Mouse (Mus musculus) kidney, adult 9 months (tissue): ENCODE measurements at regions not wholly inside any gene's neighbourhood (a gene's known extent, or its start where the extent isn't known, plus 50 kb on each side); places are given as distances from the start of the nearest gene placed in this dataset.

Source experiments
- DNase-seq: peaks from one replicate; pipeline ENCODE4 v3.0.0; 2022

DNA sequence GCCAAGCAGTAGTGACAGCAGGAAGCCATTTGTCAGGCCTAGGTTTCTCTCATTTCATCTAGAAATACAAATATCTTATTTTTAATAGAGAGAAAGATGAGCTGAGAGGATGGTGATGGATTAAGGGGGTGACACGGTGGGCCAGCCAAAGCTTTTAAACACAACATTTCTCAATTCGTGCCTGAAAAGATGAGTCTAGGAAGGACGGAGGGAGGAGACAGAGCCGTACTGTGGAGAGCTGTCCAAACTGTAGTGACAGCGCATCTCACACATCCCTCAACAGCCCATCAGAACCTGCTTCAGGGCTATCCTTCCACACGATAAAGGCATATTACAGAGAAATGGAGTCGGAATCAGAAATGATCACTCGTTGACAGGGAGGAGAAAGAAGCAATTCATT, 848.0 kb downstream of the Slc4a3 start:
- no peak for DNase-seq

- no peak for DNase-seq
Measured at GRCm38 (mm10) chr1:76402854-76403253, 856.8 kb downstream of the Slc4a3 start.

DNA sequence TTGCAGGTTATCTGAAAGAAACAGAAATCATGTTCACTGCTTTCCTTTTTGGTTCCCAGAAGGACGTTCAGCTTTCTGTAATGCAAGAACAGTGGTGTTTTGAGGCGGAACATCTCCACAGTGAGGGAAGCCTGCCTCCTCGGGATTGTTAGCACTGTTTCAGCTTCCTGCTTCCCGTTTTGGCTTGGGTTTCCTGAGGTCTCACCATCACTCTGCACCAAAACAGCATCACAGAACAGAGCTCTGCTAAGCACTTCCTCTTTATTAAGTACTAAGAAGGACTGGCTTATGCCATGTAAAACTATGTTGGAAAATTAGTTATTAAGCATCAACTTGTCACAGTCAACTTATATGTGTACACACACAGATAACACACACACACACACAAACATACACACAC, 857.9 kb downstream of the Slc4a3 start:
- DNase-seq: no peak

DNA sequence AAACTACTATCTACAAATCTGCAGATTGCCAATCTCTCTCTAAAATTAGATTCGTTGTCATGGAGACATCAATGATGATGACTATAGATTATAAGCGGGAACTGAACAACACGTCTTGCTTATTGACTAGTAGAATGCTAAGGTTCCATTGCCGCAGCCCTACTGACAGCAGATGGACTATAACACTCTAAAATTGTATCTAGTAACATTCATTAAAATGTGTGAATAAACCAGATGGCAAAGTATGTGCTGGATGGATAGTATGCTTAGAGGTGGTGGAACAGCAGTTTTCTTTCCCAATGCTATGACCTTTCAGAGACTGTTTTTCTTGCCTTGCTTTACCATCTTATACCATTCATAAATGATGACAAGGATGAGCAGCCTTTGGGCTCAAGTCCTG, 864.7 kb downstream of the Slc4a3 start:
- DNase-seq: no peak

GRCm38 (mm10) chr1:76420525-76420924, 874.5 kb downstream of the Slc4a3 start:
- DNase-seq: no peak

- DNase-seq: no peak
Measured at GRCm38 (mm10) chr1:76427439-76427838, 881.4 kb downstream of the Slc4a3 start.

- no peak for DNase-seq
Measured at GRCm38 (mm10) chr1:76430041-76430610, 884.1 kb downstream of the Slc4a3 start.

DNA sequence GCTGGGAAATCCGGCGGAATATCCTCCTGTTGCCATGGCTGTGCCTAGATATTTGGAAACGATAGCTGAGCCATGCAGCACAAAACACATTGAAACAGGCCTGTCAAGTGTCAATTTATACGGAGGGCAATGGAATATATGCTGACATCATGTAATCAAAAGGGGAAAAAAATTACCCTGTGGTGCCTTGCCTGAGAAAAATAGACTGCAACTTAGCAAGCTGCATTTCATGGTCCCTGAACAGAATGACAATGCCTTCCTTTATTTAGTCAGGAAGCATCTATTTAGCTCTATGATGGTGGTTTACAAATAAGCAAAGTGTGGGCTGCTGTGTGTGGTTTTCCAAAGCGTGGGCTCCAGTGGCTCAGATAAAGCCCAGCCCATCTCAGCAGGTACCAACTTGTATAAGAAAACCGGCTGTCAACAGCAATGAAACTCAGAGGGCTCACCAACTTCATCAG, 887.4 kb downstream of the Slc4a3 start:
- DNase-seq: no peak

DNA sequence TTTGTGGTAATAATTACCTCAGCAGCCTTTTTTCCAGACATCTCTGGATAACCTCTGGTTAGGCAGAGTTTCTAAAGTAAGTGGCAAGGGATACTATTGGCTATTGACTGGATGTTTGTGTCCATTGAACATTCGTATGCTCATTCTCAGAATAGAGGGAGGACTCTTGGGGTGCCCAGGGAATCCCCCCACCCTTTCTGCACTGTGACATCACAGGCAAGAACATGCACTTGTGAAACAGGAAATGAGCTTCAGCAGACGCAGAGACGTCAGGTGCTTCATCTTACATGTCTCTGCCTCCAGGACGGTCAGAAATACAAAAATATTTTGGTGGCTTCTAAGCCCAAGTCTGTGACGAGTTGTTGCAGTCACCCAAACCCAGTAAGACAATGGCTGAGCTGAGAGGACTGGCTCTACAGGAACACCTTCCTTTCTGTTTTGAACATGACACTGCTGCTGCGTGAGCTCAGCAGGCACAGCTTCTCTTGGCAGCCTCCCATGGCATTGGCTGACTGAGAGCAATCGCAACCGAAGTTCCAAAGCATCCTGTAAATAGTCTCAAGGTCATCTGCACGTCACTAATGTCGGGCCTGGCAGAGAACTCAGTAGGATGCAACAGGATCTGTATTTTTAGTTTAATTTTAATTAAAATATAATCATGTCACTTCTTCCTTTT, 904.6 kb downstream of the Slc4a3 start:
- DNase-seq: no peak

DNA sequence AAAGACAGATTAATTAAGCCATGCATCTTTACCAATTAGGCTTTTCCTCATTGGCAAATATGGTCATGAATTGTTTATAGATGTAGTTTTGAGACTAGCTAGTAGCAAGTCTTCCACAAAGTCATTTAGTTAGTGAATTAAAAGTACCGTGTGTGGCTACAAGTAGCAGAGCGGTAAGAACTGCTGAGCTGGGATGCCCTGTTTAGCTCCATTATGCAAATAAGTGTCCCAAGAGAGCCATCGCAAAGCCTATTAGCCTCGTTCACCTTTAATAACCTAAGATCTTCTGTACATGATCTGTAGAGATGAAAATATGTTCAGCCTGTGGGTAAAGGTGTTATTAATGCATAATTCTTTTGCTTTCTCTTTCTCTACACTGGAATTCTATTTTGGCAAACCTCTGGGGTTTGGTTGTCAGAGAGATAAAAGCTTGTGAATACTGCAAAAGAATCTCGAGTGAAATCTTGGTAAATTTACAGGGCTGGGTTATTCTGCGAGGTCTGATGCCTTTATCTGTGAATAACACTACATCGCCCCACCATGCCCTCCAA, 907.2 kb downstream of the Slc4a3 start:
- no peak for DNase-seq

GRCm38 (mm10) chr1:76466562-76466961, 920.5 kb downstream of the Slc4a3 start:
- no peak for DNase-seq

DNA sequence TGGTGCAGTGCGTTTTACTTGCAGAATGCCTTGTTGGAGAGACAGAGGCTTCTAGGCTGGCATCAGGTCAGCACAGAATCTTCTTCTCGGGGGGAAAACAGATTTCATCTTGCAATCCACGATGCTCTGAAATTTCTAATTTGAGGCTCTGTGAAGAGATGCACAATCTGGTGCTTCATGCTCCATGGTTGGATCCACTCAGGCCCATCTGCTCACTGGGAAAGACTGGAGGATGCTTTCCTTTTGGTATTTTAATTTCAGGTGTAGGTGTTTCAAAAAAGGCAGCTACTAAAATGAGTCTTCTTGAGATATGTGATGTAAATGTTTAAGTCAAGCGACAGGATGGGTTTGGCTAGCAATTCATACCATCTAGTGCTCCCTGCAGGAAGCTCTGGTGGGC, 938.1 kb downstream of the Slc4a3 start:
- no peak for DNase-seq

DNA sequence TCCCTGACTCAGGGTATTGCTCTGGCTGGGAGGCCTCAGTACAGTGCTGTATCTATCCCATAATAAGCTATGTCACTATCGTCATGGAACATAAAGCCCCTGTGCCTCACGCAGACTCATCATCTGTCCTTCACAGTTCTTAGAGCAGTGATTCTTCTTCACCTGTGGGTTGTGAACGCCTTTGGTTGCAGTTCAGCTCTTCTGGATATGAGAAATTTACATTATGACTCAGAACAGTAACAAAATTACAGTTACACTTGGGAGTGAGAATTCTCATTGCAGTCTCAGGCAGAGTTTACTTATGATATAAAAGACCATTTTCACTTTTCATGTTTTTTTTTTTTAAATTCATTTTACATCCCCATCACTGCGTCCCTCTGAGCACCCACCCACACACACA, 941.4 kb downstream of the Slc4a3 start:
- no peak for DNase-seq

DNA sequence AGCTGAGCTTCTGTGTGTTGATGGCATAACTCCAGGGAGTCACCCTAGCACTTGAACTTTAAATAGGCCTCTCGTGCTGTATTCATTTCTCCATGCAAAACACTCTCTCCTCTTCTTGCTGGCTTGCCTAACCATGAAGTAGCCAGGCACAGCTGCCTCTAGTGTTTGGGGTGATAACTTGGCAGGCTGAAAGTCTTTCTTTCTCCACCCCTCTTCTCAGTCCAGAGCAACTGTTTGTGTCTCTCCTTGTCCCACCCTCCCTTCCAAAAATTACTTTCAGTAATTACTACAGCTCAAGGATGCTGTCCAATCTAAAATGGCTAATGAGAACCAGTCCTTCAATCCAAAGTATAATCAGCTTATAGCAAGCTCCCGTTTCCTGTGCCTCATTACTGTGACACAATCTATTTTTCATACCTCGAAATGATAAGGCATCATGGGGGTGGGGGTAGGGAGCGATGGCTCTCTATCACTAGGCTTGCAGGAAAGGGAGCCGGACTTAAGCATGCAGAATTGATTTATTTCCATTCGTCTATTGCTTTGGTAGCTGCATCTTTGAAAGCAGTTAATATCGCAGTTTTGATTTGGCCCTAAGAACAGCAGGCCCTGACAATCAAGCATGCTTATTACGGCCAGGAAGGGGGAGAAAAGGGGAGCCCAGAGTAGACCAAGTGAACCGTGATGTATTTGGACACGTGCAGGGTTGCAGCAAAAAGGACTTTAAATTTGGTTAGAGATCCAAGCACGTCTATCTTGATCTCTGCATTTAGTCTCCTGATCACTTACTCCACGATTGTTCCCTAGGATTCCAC, 943.8 kb downstream of the Slc4a3 start:
- no peak for DNase-seq

DNA sequence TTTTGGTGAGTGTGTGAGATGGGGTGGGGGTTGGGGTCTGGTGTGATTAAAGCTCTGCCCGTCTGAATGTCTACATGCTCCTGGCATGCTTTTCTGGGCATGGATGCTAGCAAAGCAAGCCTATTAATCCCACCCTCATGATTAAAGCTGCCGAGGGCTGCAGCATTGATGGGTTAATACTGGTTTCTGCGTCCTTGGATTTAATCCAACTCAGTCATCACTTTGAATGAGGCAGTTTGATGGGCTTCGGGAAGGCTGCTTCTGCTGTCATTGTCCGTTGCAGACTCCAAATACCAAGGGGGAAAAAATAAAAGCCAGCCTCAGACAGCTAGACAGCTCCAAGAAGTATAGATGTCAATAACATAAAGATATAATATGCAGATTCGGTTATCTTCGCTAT, 944.7 kb downstream of the Slc4a3 start:
- no peak for DNase-seq

GRCm38 (mm10) chr1:76491187-76491586, 945.1 kb downstream of the Slc4a3 start:
- no peak for DNase-seq

GRCm38 (mm10) chr1:76505150-76505549, 959.1 kb downstream of the Slc4a3 start:
- DNase-seq: no peak

DNA sequence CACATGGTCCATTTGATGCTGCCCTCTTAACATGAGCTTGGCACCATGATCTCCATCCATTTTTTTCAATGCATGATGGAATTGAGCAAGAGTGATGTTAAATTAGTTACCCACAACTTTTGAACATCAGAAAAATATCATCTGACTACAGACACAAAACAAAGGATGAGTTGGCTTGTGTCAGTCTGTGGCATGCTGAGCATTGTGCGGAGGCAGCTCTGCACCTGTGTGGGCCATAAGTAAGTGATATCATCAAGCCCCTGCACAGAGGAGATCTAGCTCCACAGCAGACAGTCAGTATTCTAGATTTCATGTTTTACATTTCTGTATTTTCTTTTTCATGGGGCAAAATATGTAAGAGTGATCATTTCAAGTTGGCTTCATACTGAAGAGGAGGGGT, 962.8 kb downstream of the Slc4a3 start:
- no peak for DNase-seq

DNA sequence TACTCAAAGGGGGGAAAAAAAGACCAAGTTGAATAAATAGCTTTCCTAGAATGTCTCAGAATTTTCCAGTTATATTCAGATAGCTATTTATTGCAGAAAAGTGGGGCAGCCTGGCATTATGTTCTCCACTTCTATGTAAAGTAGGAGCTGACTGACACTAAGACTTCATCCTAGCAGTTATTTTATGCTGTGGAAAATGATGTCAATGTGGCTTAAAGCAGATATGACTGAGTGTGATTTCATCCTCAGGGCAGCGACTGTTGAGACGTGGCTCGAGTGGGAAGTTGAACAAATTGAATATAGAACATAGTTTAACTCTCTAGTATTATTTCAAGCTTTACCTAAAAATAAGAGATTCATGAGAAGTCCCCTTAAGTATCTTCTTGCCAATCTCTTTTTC, 963.4 kb downstream of the Slc4a3 start:
- no peak for DNase-seq

DNA sequence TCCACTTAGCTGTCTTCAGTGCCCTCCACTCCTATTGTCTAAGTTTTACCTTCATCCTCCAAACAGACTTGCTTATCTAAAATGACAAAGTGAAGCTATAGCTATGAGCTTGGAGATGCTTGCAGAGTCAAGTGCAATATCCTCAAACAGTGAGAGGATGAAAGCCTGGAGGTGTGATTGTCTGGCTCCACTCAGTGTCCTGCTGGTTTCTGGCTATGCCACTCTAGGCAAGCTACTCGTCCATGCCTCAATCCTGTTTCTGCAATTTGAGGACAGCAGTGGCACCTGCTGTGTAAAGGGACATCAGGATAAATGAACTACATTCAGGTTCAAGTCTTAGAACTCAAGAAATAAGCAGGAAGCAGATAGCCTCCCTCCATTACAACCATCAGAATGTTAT, 966.1 kb downstream of the Slc4a3 start:
- no peak for DNase-seq

DNA sequence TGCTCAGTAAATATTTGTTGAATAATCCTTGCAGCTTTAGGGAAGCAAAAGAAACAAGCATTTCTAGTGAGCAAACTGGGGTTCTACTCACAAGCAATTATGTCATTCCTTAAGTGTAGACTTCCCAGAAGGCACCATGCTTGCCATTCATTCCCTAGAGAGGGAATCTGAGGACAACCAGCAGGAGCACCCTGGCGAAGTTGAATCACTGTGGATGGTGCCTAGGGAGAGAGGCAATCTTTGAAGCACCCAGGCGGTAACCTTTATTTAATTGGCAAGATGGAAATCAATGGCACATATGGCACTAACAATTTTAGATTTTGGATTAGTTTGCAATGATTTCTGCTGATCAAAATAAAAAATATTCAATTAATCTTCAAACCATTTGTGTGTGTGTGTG, 967.4 kb downstream of the Slc4a3 start:
- DNase-seq: no peak

DNA sequence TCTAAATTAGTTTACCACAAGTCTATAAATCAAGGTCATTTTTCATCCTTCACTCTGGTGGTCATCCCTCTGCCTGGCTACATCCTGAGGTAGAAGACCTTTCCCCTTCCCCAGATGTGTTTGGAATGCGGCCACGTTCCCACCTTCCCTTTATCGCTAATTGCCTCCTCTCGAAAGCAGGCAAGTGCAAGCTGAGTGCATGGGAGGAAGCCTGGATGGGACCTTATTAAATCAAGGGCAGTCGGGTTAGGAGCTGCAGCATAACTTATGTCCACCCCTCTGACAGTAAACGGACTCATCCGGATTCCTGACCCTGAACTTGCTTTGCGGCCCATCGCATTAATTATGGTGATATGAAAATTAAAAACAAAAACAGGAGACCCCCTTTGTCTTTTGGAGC, 983.5 kb downstream of the Slc4a3 start:
- peak; percentile 2 for DNase-seq

DNA sequence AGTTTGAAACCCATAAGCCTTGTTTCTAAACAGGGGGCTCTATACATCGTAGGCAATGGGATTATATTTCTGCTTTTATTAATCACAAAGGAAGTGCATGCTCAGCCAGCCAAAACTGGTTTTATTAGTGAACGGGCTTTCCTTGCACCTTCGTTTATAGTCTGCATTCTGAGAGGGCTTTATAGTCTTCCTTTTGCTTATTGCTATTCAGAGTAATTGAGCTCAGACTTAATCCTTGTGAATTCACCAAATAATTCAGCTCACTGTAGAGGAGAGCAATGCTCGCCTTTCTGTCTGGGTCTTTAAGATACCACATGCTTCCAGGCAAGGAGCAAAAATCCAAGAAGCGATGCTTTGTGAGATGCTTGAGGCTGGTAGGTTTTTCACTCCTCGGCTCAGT, 984.3 kb downstream of the Slc4a3 start:
- DNase-seq: no peak

- peak; percentile 9 for DNase-seq
Measured at GRCm38 (mm10) chr1:76535522-76535956, 979.3 kb downstream of the Epha4 start.
